Comparison of ENCODE assay signal across 18 mouse cellular contexts in the genomic region with DNA sequence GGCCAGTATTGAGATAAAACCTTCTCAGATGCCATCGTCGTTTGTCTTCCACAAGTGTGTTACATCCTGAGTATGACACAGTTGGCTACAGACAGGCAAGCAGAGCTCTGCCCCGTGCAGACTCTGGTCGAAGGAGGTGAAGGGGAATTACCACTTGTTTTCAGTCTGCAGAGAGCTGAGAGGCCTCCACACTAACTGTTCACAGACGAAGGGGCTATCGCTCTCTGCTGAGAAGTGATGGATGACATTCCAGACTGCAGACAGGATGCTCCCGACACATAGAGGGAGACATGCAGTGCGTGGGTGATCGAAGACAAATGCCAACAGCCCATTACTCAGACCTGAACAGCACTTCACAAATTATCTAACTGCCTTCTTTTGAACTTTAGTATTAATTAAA.
"Had no signal": no experiment of that assay in that cellular context is flagged by ENCODE, and none has a peak within 500 bp of the region (broad histone marks: within the 10 kb centered on the region; RNA-seq: fewer than 3 reads in every experiment).

No protein-coding gene starts in this region.

- H3K4me2 ChIP-seq: intestine, embryonic 15.5 days; liver, embryonic 11.5 days; liver, embryonic 15.5 days; midbrain, embryonic 13.5 days; stomach, embryonic 15.5 days had no signal

- H3K27me3 ChIP-seq: intestine, embryonic 15.5 days; liver, embryonic 15.5 days; midbrain, embryonic 13.5 days; stomach, embryonic 15.5 days had no signal

- H3K4me3 ChIP-seq: intestine, embryonic 15.5 days; layer of hippocampus, adult 2 months; limb, embryonic 10.5 days; liver, embryonic 15.5 days; megakaryocyte, embryonic 14.5 days; midbrain, embryonic 13.5 days; stomach, embryonic 15.5 days had no signal

- H3K27ac ChIP-seq: intestine, embryonic 15.5 days; layer of hippocampus, adult 2 months; limb, embryonic 10.5 days; liver, embryonic 15.5 days; macrophage; midbrain, embryonic 13.5 days; stomach, embryonic 15.5 days had no signal

- DNase-seq: kidney, adult 18-20 months; kidney, postnatal 10 days; kidney, postnatal 4 days; lung, adult 2 months; right cerebral cortex, adult 18-20 months; right cerebral cortex, postnatal 4 days; spleen, adult 18-20 months; thymus, adult 18-20 months; thymus, postnatal 14 days had no signal

- H3K4me1 ChIP-seq: intestine, embryonic 15.5 days; limb, embryonic 10.5 days; liver, embryonic 15.5 days; midbrain, embryonic 13.5 days; stomach, embryonic 15.5 days had no signal

- ATAC-seq: intestine, embryonic 15.5 days; midbrain, embryonic 13.5 days had no signal

- H3K9ac ChIP-seq: intestine, embryonic 15.5 days; liver, embryonic 15.5 days; midbrain, embryonic 13.5 days; stomach, embryonic 15.5 days had no signal

- H3K9me3 ChIP-seq: intestine, embryonic 15.5 days; limb, embryonic 10.5 days; liver, embryonic 15.5 days; megakaryocyte, embryonic 14.5 days; midbrain, embryonic 13.5 days; stomach, embryonic 15.5 days had no signal

- H3K36me3 ChIP-seq: intestine, embryonic 15.5 days; limb, embryonic 10.5 days; liver, embryonic 15.5 days; midbrain, embryonic 13.5 days; stomach, embryonic 15.5 days had no signal
